Mouse (Mus musculus): ENCODE measurements around the gene Olfr126. TPM values are rescaled to one million over a fixed set of nuclear protein-coding genes. Genes with fewer than 3 reads are reported as not detected.

Olfr126 gene
- not detected in 2 replicates for polyA plus RNA-seq (2015; fragmentation: Nextera tagmentation; extraction: Ambion mirVana)

- Histone ChIP-seq H3K4me3 (replicated peaks) (no peak within 1 kb of the TSS), H3K9me3 (no peaks in the 10 kb centered on the region), H3K36me3 (no peaks in the 10 kb centered on the region), H3K4me2 (no peak within 1 kb of the TSS), H3K9ac (no peak within 1 kb of the TSS), H3K27me3 (replicated peaks) (no peaks in the 10 kb centered on the region), H3K27ac (no peak within 1 kb of the TSS), H3K4me1 (no peaks in the 10 kb centered on the region)
- no peak for ATAC-seq (ENCODE audit: insufficient read depth, low FRiP score, low read depth)
Measured at GRCm38 (mm10) chr17:37847183-37847582, at the start of gene Olfr126. Gene Olfr126, plus strand, starts transcription at chr17:37847483.

GRCm38 (mm10) chr17:37799588-37799987 lies 47.7 kb upstream of the Olfr126 start, which contains the start of gene Olfr124:
Gene Olfr124, plus strand, starts transcription at chr17:37799888.
- Histone ChIP-seq H3K9me3 (no peaks in the 10 kb centered on the region), H3K27me3 (replicated peaks) (no peaks in the 10 kb centered on the region), H3K36me3 (no peaks in the 10 kb centered on the region), H3K9ac (no peak within 1 kb of the TSS), H3K4me1 (no peaks in the 10 kb centered on the region), H3K27ac (no peak within 1 kb of the TSS), H3K4me3 (replicated peaks) (no peak within 1 kb of the TSS), H3K4me2 (no peak within 1 kb of the TSS)
- 86% methylated on average over 3 of the region's 3 CpGs for WGBS
- no peak for ATAC-seq (ENCODE audit: insufficient read depth, low FRiP score, low read depth)

- Histone ChIP-seq H3K27me3 (replicated peaks) (no peaks in the 10 kb centered on the region), H3K4me1 (no peaks in the 10 kb centered on the region), H3K4me2 (no peak within 1 kb of the TSS), H3K36me3 (no peaks in the 10 kb centered on the region), H3K4me3 (replicated peaks) (no peak within 1 kb of the TSS), H3K9ac (no peak within 1 kb of the TSS), H3K9me3 (no peaks in the 10 kb centered on the region), H3K27ac (no peak within 1 kb of the TSS)
- no peak for ATAC-seq (ENCODE audit: insufficient read depth, low FRiP score, low read depth)
Measured at GRCm38 (mm10) chr17:37832649-37833048, 14.6 kb upstream of the Olfr126 start, which contains the start of gene Olfr125. Gene Olfr125, plus strand, starts transcription at chr17:37832949.

GRCm38 (mm10) chr17:37863901-37864300 lies 16.6 kb downstream of the Olfr126 start:
- Histone ChIP-seq H3K4me1 (no peaks in the 10 kb centered on the region), H3K9ac (no peak overlapping the region), H3K36me3 (no peaks in the 10 kb centered on the region), H3K27me3 (replicated peaks) (no peaks in the 10 kb centered on the region), H3K9me3 (no peaks in the 10 kb centered on the region), H3K27ac (no peak overlapping the region), H3K4me2 (no peak overlapping the region), H3K4me3 (replicated peaks) (no peak overlapping the region)
- WGBS: 56% methylated on average over 2 of the region's 2 CpGs
- no peak for ATAC-seq (ENCODE audit: insufficient read depth, low FRiP score, low read depth)

- Histone ChIP-seq H3K27ac (no peak overlapping the region), H3K4me2 (no peak overlapping the region), H3K36me3 (no peaks in the 10 kb centered on the region), H3K4me3 (replicated peaks) (no peak overlapping the region), H3K9me3 (no peaks in the 10 kb centered on the region), H3K27me3 (replicated peaks) (no peaks in the 10 kb centered on the region), H3K4me1 (no peaks in the 10 kb centered on the region), H3K9ac (no peak overlapping the region)
- 24% methylated on average over 8 of the region's 8 CpGs for whole genome bisulfite sequencing
- ATAC-seq (ENCODE audit: insufficient read depth, low FRiP score, low read depth): no peak
Measured at GRCm38 (mm10) chr17:37869676-37870205, 22.5 kb downstream of the Olfr126 start.

- 81% methylated on average over 3 of the region's 3 CpGs for WGBS
Measured at GRCm38 (mm10) chr17:37873830-37874229, 26.5 kb downstream of the Olfr126 start.

GRCm38 (mm10) chr17:37900137-37900536 lies 52.9 kb downstream of the Olfr126 start, which contains the start of gene Olfr127:
Gene Olfr127, plus strand, starts transcription at chr17:37900437.
- Histone ChIP-seq H3K4me3 (replicated peaks) (no peak within 1 kb of the TSS), H3K27me3 (replicated peaks) (no peaks in the 10 kb centered on the region), H3K27ac (no peak within 1 kb of the TSS), H3K9ac (no peak within 1 kb of the TSS), H3K4me1 (no peaks in the 10 kb centered on the region), H3K4me2 (no peak within 1 kb of the TSS), H3K9me3 (no peaks in the 10 kb centered on the region), H3K36me3 (no peaks in the 10 kb centered on the region)
- WGBS: 62% methylated on average over 1 of the region's 1 CpGs
- ATAC-seq (ENCODE audit: insufficient read depth, low FRiP score, low read depth): no peak

More at GRCm38 (mm10) chr17:37873830-37874229, 26.5 kb downstream of the Olfr126 start:
- Histone ChIP-seq H3K27me3 (replicated peaks) (no peaks in the 10 kb centered on the region), H3K4me1 (no peaks in the 10 kb centered on the region), H3K9me3 (no peaks in the 10 kb centered on the region), H3K36me3 (no peaks in the 10 kb centered on the region), H3K4me2 (no peak overlapping the region), H3K27ac (no peak overlapping the region), H3K9ac (no peak overlapping the region), H3K4me3 (replicated peaks) (no peak overlapping the region)
- no peak for ATAC-seq (ENCODE audit: insufficient read depth, low FRiP score, low read depth)

Other genes with a start within 250 kb of the Olfr126 start
- not detected in 2 replicates for gene Olfr115, start 220.4 kb upstream of the Olfr126 start, polyA plus RNA-seq (2015; fragmentation: Nextera tagmentation; extraction: Ambion mirVana)
- not detected in 2 replicates for gene Olfr116, start 220.3 kb upstream of the Olfr126 start, polyA plus RNA-seq (2015; fragmentation: Nextera tagmentation; extraction: Ambion mirVana)
- gene Olfr117, start 183.7 kb upstream of the Olfr126 start, polyA plus RNA-seq (2015; fragmentation: Nextera tagmentation; extraction: Ambion mirVana): not detected in 2 replicates
- not detected in 2 replicates for gene Olfr118, start 180.5 kb upstream of the Olfr126 start, polyA plus RNA-seq (2015; fragmentation: Nextera tagmentation; extraction: Ambion mirVana)
- not detected in 2 replicates for gene Olfr119, start 150.9 kb upstream of the Olfr126 start, polyA plus RNA-seq (2015; fragmentation: Nextera tagmentation; extraction: Ambion mirVana)
- gene Olfr120, start 125.7 kb upstream of the Olfr126 start, polyA plus RNA-seq (2015; fragmentation: Nextera tagmentation; extraction: Ambion mirVana): not detected in 2 replicates
- gene Olfr121, start 98.6 kb upstream of the Olfr126 start, polyA plus RNA-seq (2015; fragmentation: Nextera tagmentation; extraction: Ambion mirVana): not detected in 2 replicates
- not detected in 2 replicates for gene Olfr122, start 78.9 kb upstream of the Olfr126 start, polyA plus RNA-seq (2015; fragmentation: Nextera tagmentation; extraction: Ambion mirVana)
- gene Olfr123, start 54.0 kb upstream of the Olfr126 start, polyA plus RNA-seq (2015; fragmentation: Nextera tagmentation; extraction: Ambion mirVana): not detected in 2 replicates
- not detected in 2 replicates for gene Olfr124, start 47.6 kb upstream of the Olfr126 start, polyA plus RNA-seq (2015; fragmentation: Nextera tagmentation; extraction: Ambion mirVana)
- gene Olfr125, start 14.5 kb upstream of the Olfr126 start, polyA plus RNA-seq (2015; fragmentation: Nextera tagmentation; extraction: Ambion mirVana): not detected in 2 replicates
- not detected in 2 replicates for gene Olfr127, start 53.0 kb downstream of the Olfr126 start, polyA plus RNA-seq (2015; fragmentation: Nextera tagmentation; extraction: Ambion mirVana)
- not detected in 2 replicates for gene Olfr128, start 73.1 kb downstream of the Olfr126 start, polyA plus RNA-seq (2015; fragmentation: Nextera tagmentation; extraction: Ambion mirVana)
- gene Olfr761, start 105.6 kb downstream of the Olfr126 start, polyA plus RNA-seq (2015; fragmentation: Nextera tagmentation; extraction: Ambion mirVana): not detected in 2 replicates
- not detected in 2 replicates for gene Olfr129, start 212.6 kb downstream of the Olfr126 start, polyA plus RNA-seq (2015; fragmentation: Nextera tagmentation; extraction: Ambion mirVana)
- not detected in 2 replicates for gene Olfr130, start 216.4 kb downstream of the Olfr126 start, polyA plus RNA-seq (2015; fragmentation: Nextera tagmentation; extraction: Ambion mirVana)
- gene Olfr131, start 241.2 kb downstream of the Olfr126 start, polyA plus RNA-seq (2015; fragmentation: Nextera tagmentation; extraction: Ambion mirVana): not detected in 2 replicates